Mouse (Mus musculus) adrenal gland, postnatal 4 days (tissue): ENCODE measurements around the gene Srr. TPM values are rescaled to one million over a fixed set of nuclear protein-coding genes. Genes with fewer than 3 reads are reported as not detected.

Source experiments
- DNase-seq, 2 experiments: peaks; one replicate each; pipeline ENCODE4 v3.0.0; 2021 to 2022; ENCODE audit warnings: low spot score in 2 of 2, mixed read lengths in 2 of 2
- long read RNA-seq, 2 experiments: library from polyadenylated mRNA; stranded (forward); transcript quantifications; one replicate each; pipeline ENCODE4 v2.0.0; 2021
- total RNA-seq, 2 experiments: library from RNA; stranded (reverse); gene quantifications; 2 replicates each; pipeline ENCODE4 v1.2.3; 2021

Gene Srr
- total RNA-seq = 10 to 100 TPM; 36.0 to 40.5 TPM
- long read RNA-seq, experiment 1, transcript Srr-204 (8 exons, 3,183 nt) = minor isoform, 10 of 37 reads
- long read RNA-seq, experiment 1, transcript Srr-201 (9 exons, 3,699 nt) = major isoform, 11 of 37 reads
- long read RNA-seq, experiment 1, partial matches to known transcripts = 0 of 37 reads
- long read RNA-seq, experiment 1, other reads (novel, unspliced or antisense) = 16 of 37 reads
- long read RNA-seq, experiment 2, transcript Srr-204 (8 exons, 3,183 nt) = minor isoform, 14 of 44 reads
- long read RNA-seq, experiment 2, transcript Srr-201 (9 exons, 3,699 nt) = major isoform, 15 of 44 reads
- long read RNA-seq, experiment 2, partial matches to known transcripts = 3 of 44 reads
- long read RNA-seq, experiment 2, other reads (novel, unspliced or antisense) = 12 of 44 reads

GRCm38 (mm10) chr11:74925577-74926387 lies at the start of gene Srr, which contains the start of gene Smg6:
Gene Srr (minus strand): TSS chr11:74925948.
Gene Smg6 (plus strand): TSS chr11:74925823.
- DNase-seq = peak; percentile 82 to 93

GRCm38 (mm10) chr11:74974615-74975014 lies 48.9 kb upstream of the Srr start:
- DNase-seq = no peak

- DNase-seq = no peak
Observed at GRCm38 (mm10) chr11:74973290-74974157, 47.8 kb upstream of the Srr start.

- DNase-seq = no peak
Observed at GRCm38 (mm10) chr11:74965516-74965915, 39.8 kb upstream of the Srr start.

GRCm38 (mm10) chr11:74962846-74963407 lies 37.2 kb upstream of the Srr start:
- no peak for DNase-seq

GRCm38 (mm10) chr11:74961953-74962352 lies 36.2 kb upstream of the Srr start:
- DNase-seq = no peak

- DNase-seq = no peak
Observed at GRCm38 (mm10) chr11:74960031-74960551, 34.3 kb upstream of the Srr start.

- DNase-seq = no peak
Observed at GRCm38 (mm10) chr11:74959501-74959900, 33.8 kb upstream of the Srr start.

- DNase-seq = no peak
Observed at GRCm38 (mm10) chr11:74957600-74957999, 31.9 kb upstream of the Srr start.

- no peak for DNase-seq
Observed at GRCm38 (mm10) chr11:74956006-74956405, 30.3 kb upstream of the Srr start.

GRCm38 (mm10) chr11:74954901-74955300 lies 29.2 kb upstream of the Srr start:
- no peak for DNase-seq

GRCm38 (mm10) chr11:74946348-74946747 lies 20.6 kb upstream of the Srr start:
- DNase-seq = no peak

GRCm38 (mm10) chr11:74930391-74930790 lies 4.6 kb upstream of the Srr start:
- no peak for DNase-seq

- no peak for DNase-seq
Observed at GRCm38 (mm10) chr11:74929111-74929510, 3.4 kb upstream of the Srr start.

GRCm38 (mm10) chr11:74927236-74927725 lies 1.5 kb upstream of the Srr start:
- no peak for DNase-seq

GRCm38 (mm10) chr11:74926388-74927005 lies 749 bp upstream of the Srr start:
- no peak for DNase-seq

GRCm38 (mm10) chr11:74924149-74924548 lies 1.6 kb downstream of the Srr start:
- no peak for DNase-seq

GRCm38 (mm10) chr11:74919249-74919648 lies 6.5 kb downstream of the Srr start:
- no peak for DNase-seq

- DNase-seq = no peak
Observed at GRCm38 (mm10) chr11:74912492-74912891, 13.3 kb downstream of the Srr start.

GRCm38 (mm10) chr11:74909978-74910377 lies 15.8 kb downstream of the Srr start:
- DNase-seq = no peak
